In genomic region chr2:92851336-92851735, GRCm38 (mm10) we compare ENCODE assay signal across 17 mouse cellular contexts.
DNase-seq lines count a peak whose midpoint lies in the region; ATAC-seq and TF ChIP-seq lines count a peak whose summit lies in the region.
"Had no signal": no experiment of that assay in that cellular context is flagged by ENCODE, and none has a peak within 500 bp of the region (broad histone marks: within the 10 kb centered on the region; RNA-seq: fewer than 3 reads in every experiment).

No protein-coding gene starts in this region.

- peak; percentile 26; the same call in 1 of the 2 replicates for TF ChIP-seq CTCF in forebrain, postnatal 0 days (IDR thresholded peaks at IDR 0.05; ENCODE audit: low read depth)
- TF ChIP-seq CTCF in lung, embryonic 14.5 days (IDR thresholded peaks at IDR 0.05; ENCODE audit: low read depth) = no peak

- peak; percentile 39 for DNase-seq in forebrain, postnatal 0 days
- DNase-seq in lung, embryonic 14.5 days = peak; percentile 50
- DNase-seq in lung, adult 18-20 months = no peak
- DNase-seq in Muller cell, postnatal 12 days (ENCODE audit: inconsistent ontology term) = peak; percentile 56
- DNase-seq in embryo, embryonic 10.5 days (ENCODE audit: low spot score) = peak; percentile 42
- DNase-seq: cerebellum, adult 11-12 months; gastrocnemius, postnatal 25 days; heart, postnatal 36 days had no signal

- H3K4me2 ChIP-seq in forebrain, postnatal 0 days (ENCODE audit: low read depth) = no peak overlapping the region
- no peak overlapping the region for H3K4me2 ChIP-seq in forebrain, embryonic 15.5 days (replicated peaks)
- H3K4me2 ChIP-seq in lung, embryonic 14.5 days = no peak overlapping the region
- H3K4me2 ChIP-seq: heart, embryonic 11.5 days; kidney, embryonic 15.5 days; liver, embryonic 11.5 days had no signal

- H3K27ac ChIP-seq in forebrain, postnatal 0 days (ENCODE audit: low read depth, low read length) = no peak overlapping the region
- H3K27ac ChIP-seq in forebrain, embryonic 15.5 days (replicated peaks) = no peak overlapping the region
- H3K27ac ChIP-seq in lung, embryonic 14.5 days (ENCODE audit: low read depth) = no peak overlapping the region
- H3K27ac ChIP-seq: kidney, embryonic 15.5 days had no signal

- no peak overlapping the region for H3K4me3 ChIP-seq in forebrain, postnatal 0 days (ENCODE audit: low read depth, low read length)
- H3K4me3 ChIP-seq in forebrain, embryonic 15.5 days = no peak overlapping the region
- H3K4me3 ChIP-seq in lung, embryonic 14.5 days (ENCODE audit: low read depth, low read length) = no peak overlapping the region
- H3K4me3 ChIP-seq: kidney, embryonic 15.5 days; megakaryocyte, embryonic 14.5 days; myocyte had no signal

- H3K9ac ChIP-seq in forebrain, postnatal 0 days = no peak overlapping the region
- H3K9ac ChIP-seq in forebrain, embryonic 15.5 days (replicated peaks) = no peak overlapping the region
- no peak overlapping the region for H3K9ac ChIP-seq in lung, embryonic 14.5 days
- H3K9ac ChIP-seq: kidney, embryonic 15.5 days had no signal

- no peaks in the 10 kb centered on the region for H3K36me3 ChIP-seq in forebrain, postnatal 0 days (ENCODE audit: insufficient read depth)
- H3K36me3 ChIP-seq in forebrain, embryonic 15.5 days = no peaks in the 10 kb centered on the region
- no peaks in the 10 kb centered on the region for H3K36me3 ChIP-seq in lung, embryonic 14.5 days (ENCODE audit: insufficient read depth)
- H3K36me3 ChIP-seq: G1E; kidney, embryonic 15.5 days had no signal

- H3K4me1 ChIP-seq in forebrain, postnatal 0 days (ENCODE audit: insufficient read depth) = peaks cover 4% of the 10 kb centered on the region; the same call in 1 of the 2 replicates
- peaks cover 8% of the 10 kb centered on the region; the same call in 1 of the 2 replicates for H3K4me1 ChIP-seq in forebrain, embryonic 15.5 days
- no peaks in the 10 kb centered on the region for H3K4me1 ChIP-seq in lung, embryonic 14.5 days (ENCODE audit: insufficient read depth)
- H3K4me1 ChIP-seq: megakaryocyte, embryonic 14.5 days had no signal

- ATAC-seq in forebrain, postnatal 0 days = no peak; the same call in 1 of the 2 replicates
- ATAC-seq in forebrain, embryonic 15.5 days (replicated peaks) = no peak
- ATAC-seq in lung, embryonic 14.5 days (ENCODE audit: insufficient read depth) = no peak
- no peak for ATAC-seq in frontal cortex, adult (ENCODE audit: low TSS enrichment)
- ATAC-seq: inflammation-experienced regulatory T-cells, adult 6 months had no signal

- WGBS in forebrain, postnatal 0 days = 35% methylated on average over 5 of the region's 5 CpGs
- 38% methylated on average over 5 of the region's 5 CpGs for WGBS in forebrain, embryonic 15.5 days
- WGBS in lung, embryonic 14.5 days = 41% methylated on average over 5 of the region's 5 CpGs

- H3K9me3 ChIP-seq in forebrain, postnatal 0 days (ENCODE audit: low read length) = no peaks in the 10 kb centered on the region
- H3K9me3 ChIP-seq in forebrain, embryonic 15.5 days = no peaks in the 10 kb centered on the region
- no peaks in the 10 kb centered on the region for H3K9me3 ChIP-seq in lung, embryonic 14.5 days (ENCODE audit: low read depth, low read length)
- H3K9me3 ChIP-seq: G1E; kidney, embryonic 15.5 days; megakaryocyte, embryonic 14.5 days had no signal

- H3K27me3 ChIP-seq in forebrain, postnatal 0 days (ENCODE audit: insufficient read depth, low read length) = no peaks in the 10 kb centered on the region
- H3K27me3 ChIP-seq in forebrain, embryonic 15.5 days = no peaks in the 10 kb centered on the region
- H3K27me3 ChIP-seq in lung, embryonic 14.5 days (ENCODE audit: insufficient read depth, low read length) = no peaks in the 10 kb centered on the region
- H3K27me3 ChIP-seq: kidney, embryonic 15.5 days had no signal

Comparison
In these comparisons a context has a peak if more than half of its experiments do, and no peak if none do; other contexts are left out.
1. DNase-seq: peak in forebrain, postnatal 0 days (single experiment), lung, embryonic 14.5 days (single experiment), Muller cell, postnatal 12 days (single experiment) and embryo, embryonic 10.5 days (single experiment); none in lung, adult 18-20 months (0 of 2).